Mouse (Mus musculus) C2C12 (cell line): ENCODE measurements at regions not wholly inside any gene's neighbourhood (a gene's known extent, or its start where the extent isn't known, plus 50 kb on each side); places are given as distances from the start of the nearest gene placed in this dataset.

Experiments used
- H3K27me3 ChIP-seq: one replicate; pipeline ENCODE4 v1.6.1; 2011; ENCODE audit not compliant: control insufficient read depth, insufficient read depth, insufficient read length
- H3K36me3 ChIP-seq: one replicate; pipeline ENCODE4 v1.6.1; 2011; ENCODE audit not compliant: control insufficient read depth, insufficient read depth
- H3K4me3 ChIP-seq: one replicate; pipeline ENCODE4 v1.5.1; 2011; ENCODE audit warnings: mild to moderate bottlenecking, control low read depth; ENCODE audit not compliant: poor library complexity, insufficient read depth, severe bottlenecking
- H3K79me2 ChIP-seq: one replicate; pipeline ENCODE4 v1.6.1; 2011; ENCODE audit not compliant: control insufficient read depth, insufficient read depth
- H3K79me3 ChIP-seq: one replicate; pipeline ENCODE4 v1.6.1; 2011; ENCODE audit warnings: low read depth, control low read depth
- H3ac ChIP-seq: one replicate; pipeline ENCODE3; 2011; ENCODE audit warnings: low read depth; ENCODE audit not compliant: control insufficient read depth, insufficient read length
- CEBPB ChIP-seq: IDR thresholded peaks from one replicate; pipeline ENCODE4 v1.6.1; 2011; ENCODE audit warnings: low read depth, mild to moderate bottlenecking, control low read depth, moderate library complexity
- CTCF ChIP-seq: IDR thresholded peaks from one replicate; pipeline ENCODE4 v1.5.1; 2011; ENCODE audit not compliant: control insufficient read depth, insufficient read depth, insufficient read length
- FOSL1 ChIP-seq: IDR thresholded peaks from one replicate; pipeline ENCODE4 v1.8.0; 2011; ENCODE audit warnings: mild to moderate bottlenecking, low read length; ENCODE audit not compliant: poor library complexity, insufficient read depth, severe bottlenecking
- MAX ChIP-seq: IDR thresholded peaks from one replicate; pipeline ENCODE4 v1.6.1; 2011; ENCODE audit warnings: mild to moderate bottlenecking, control low read depth
- MYOD1 ChIP-seq: IDR thresholded peaks from one replicate; pipeline ENCODE4 v1.6.1; 2011; ENCODE audit warnings: low read depth; ENCODE audit not compliant: control insufficient read depth, insufficient read length
- MYOG ChIP-seq: IDR thresholded peaks from one replicate; pipeline ENCODE4 v1.6.1; 2011; ENCODE audit not compliant: control insufficient read depth, insufficient read length; ENCODE audit errors: extremely low read depth
- USF1 ChIP-seq: IDR thresholded peaks from one replicate; pipeline ENCODE4 v1.6.1; 2011; ENCODE audit warnings: low read depth, mild to moderate bottlenecking, control low read depth, moderate library complexity

GRCm38 (mm10) chr15:42277247-42277646 lies 2143.1 kb downstream of the 9330182O14Rik start:
- H3ac ChIP-seq = no peak overlapping the region
- H3K36me3 ChIP-seq = no peaks in the 10 kb centered on the region
- H3K79me3 ChIP-seq = no peaks in the 10 kb centered on the region
- no peak overlapping the region for H3K4me3 ChIP-seq
- TF ChIP-seq USF1 (no peak), FOSL1 (no peak), CTCF (no peak), MAX (no peak), MYOD1 (no peak), CEBPB (no peak), MYOG (no peak)
- H3K27me3 ChIP-seq = no peaks in the 10 kb centered on the region
- no peaks in the 10 kb centered on the region for H3K79me2 ChIP-seq

GRCm38 (mm10) chr15:42280810-42281209 lies 2146.6 kb downstream of the 9330182O14Rik start:
- no peak for TF ChIP-seq FOSL1
- TF ChIP-seq CEBPB = no peak
- TF ChIP-seq CTCF = no peak
- TF ChIP-seq MYOD1 = no peak
- TF ChIP-seq MAX = no peak
- no peak for TF ChIP-seq USF1
- TF ChIP-seq MYOG = no peak

GRCm38 (mm10) chr15:42296406-42296805 lies 2162.2 kb downstream of the 9330182O14Rik start:
- H3K79me3 ChIP-seq = no peaks in the 10 kb centered on the region
- no peaks in the 10 kb centered on the region for H3K79me2 ChIP-seq
- TF ChIP-seq MYOG = no peak
- TF ChIP-seq USF1 = no peak
- TF ChIP-seq CTCF = no peak
- TF ChIP-seq MAX = no peak
- no peak for TF ChIP-seq MYOD1
- no peak for TF ChIP-seq FOSL1
- TF ChIP-seq CEBPB = no peak
- no peak overlapping the region for H3ac ChIP-seq
- H3K27me3 ChIP-seq = no peaks in the 10 kb centered on the region
- no peak overlapping the region for H3K4me3 ChIP-seq
- no peaks in the 10 kb centered on the region for H3K36me3 ChIP-seq

More at GRCm38 (mm10) chr15:42280810-42281209, 2146.6 kb downstream of the 9330182O14Rik start:
- no peaks in the 10 kb centered on the region for H3K79me2 ChIP-seq
- no peaks in the 10 kb centered on the region for H3K27me3 ChIP-seq
- no peaks in the 10 kb centered on the region for H3K79me3 ChIP-seq
- no peak overlapping the region for H3ac ChIP-seq
- no peak overlapping the region for H3K4me3 ChIP-seq
- no peaks in the 10 kb centered on the region for H3K36me3 ChIP-seq

GRCm38 (mm10) chr15:42297430-42297829 lies 2163.3 kb downstream of the 9330182O14Rik start:
- Histone ChIP-seq H3K36me3 (no peaks in the 10 kb centered on the region), H3K79me2 (no peaks in the 10 kb centered on the region), H3K4me3 (no peak overlapping the region), H3K79me3 (no peaks in the 10 kb centered on the region), H3ac (no peak overlapping the region), H3K27me3 (no peaks in the 10 kb centered on the region)
- TF ChIP-seq MYOG (no peak), MAX (no peak), CEBPB (no peak), FOSL1 (no peak), CTCF (no peak), MYOD1 (no peak), USF1 (no peak)

GRCm38 (mm10) chr15:42301956-42302355 lies 2167.8 kb downstream of the 9330182O14Rik start:
- no peaks in the 10 kb centered on the region for H3K27me3 ChIP-seq
- no peaks in the 10 kb centered on the region for H3K79me2 ChIP-seq
- no peaks in the 10 kb centered on the region for H3K79me3 ChIP-seq
- H3K4me3 ChIP-seq = no peak overlapping the region
- H3K36me3 ChIP-seq = no peaks in the 10 kb centered on the region
- TF ChIP-seq MYOD1 (no peak), USF1 (no peak), FOSL1 (no peak), MYOG (no peak), CEBPB (no peak), CTCF (no peak), MAX (no peak)
- H3ac ChIP-seq = no peak overlapping the region

- Histone ChIP-seq H3K79me3 (no peaks in the 10 kb centered on the region), H3ac (no peak overlapping the region), H3K4me3 (no peak overlapping the region), H3K27me3 (no peaks in the 10 kb centered on the region), H3K79me2 (no peaks in the 10 kb centered on the region), H3K36me3 (no peaks in the 10 kb centered on the region)
- TF ChIP-seq CEBPB (no peak), MAX (no peak), FOSL1 (no peak), MYOD1 (no peak), USF1 (no peak), MYOG (no peak), CTCF (no peak)
Measured at GRCm38 (mm10) chr15:42304097-42304496, 2169.9 kb downstream of the 9330182O14Rik start.
